Mouse (Mus musculus) MEL (cell line): ENCODE measurements around the gene Zc3hav1. TPM values are rescaled to one million over a fixed set of nuclear protein-coding genes. Genes with fewer than 3 reads are reported as not detected.
A peak's percentile ranks its signal among the peaks of the same experiment; 100 is the strongest.
"Not testable (repeated sequence)": the region's sequence is repeated elsewhere in the genome, so short reads cannot be mapped to it uniquely, and the experiment has no call there.

ENCODE experiments used
- DNase-seq: peaks from one replicate; pipeline ENCODE4 v3.0.0; 2011; ENCODE audit warnings: low read depth, low spot score
- H3K27ac ChIP-seq: 2 replicates; pipeline ENCODE4 v1.5.1; 2012; ENCODE audit warnings: low read depth, mild to moderate bottlenecking, control low read depth, low read length, moderate library complexity; ENCODE audit not compliant: control insufficient read depth
- H3K27me3 ChIP-seq, 2 experiments: fragments of 150-350 bp in 1 of 2; sonication (generic) in 1 of 2; 2 replicates each; pipeline ENCODE4 v1.6.1; 2012; ENCODE audit warnings: low read length in 2 of 2, mild to moderate bottlenecking in 2 of 2, improper control_type of control experiment in 1 of 2, moderate library complexity in 1 of 2; ENCODE audit not compliant: insufficient read depth in 2 of 2, control insufficient read depth in 1 of 2
- H3K36me3 ChIP-seq, 2 experiments: 2 replicates each; pipeline ENCODE4 v1.6.1; 2012 to 2014; ENCODE audit warnings: low read length in 2 of 2, improper control_type of control experiment in 1 of 2, inconsistent platforms in 1 of 2, mild to moderate bottlenecking in 1 of 2; ENCODE audit not compliant: insufficient read depth in 2 of 2, control insufficient read depth in 1 of 2
- H3K4me1 ChIP-seq, 2 experiments: fragments of 150-350 bp in 1 of 2; sonication (generic) in 1 of 2; 2 replicates each; pipeline ENCODE4 v1.6.1; 2012; ENCODE audit warnings: low read length in 2 of 2, improper control_type of control experiment in 1 of 2, mild to moderate bottlenecking in 1 of 2; ENCODE audit not compliant: insufficient read depth in 2 of 2, control insufficient read depth in 1 of 2
- H3K4me3 ChIP-seq, 2 experiments: fragments of 150-350 bp in 1 of 2; sonication (generic) in 1 of 2; 2 replicates each; pipeline ENCODE4 v1.5.1; 2012; ENCODE audit warnings: low read depth in 2 of 2, low read length in 2 of 2, mild to moderate bottlenecking in 2 of 2, moderate library complexity in 2 of 2, control low read depth in 1 of 2, improper control_type of control experiment in 1 of 2; ENCODE audit not compliant: control insufficient read depth in 1 of 2, insufficient read depth in 1 of 2
- H3K79me2 ChIP-seq: 2 replicates; pipeline ENCODE4 v1.6.1; 2012; ENCODE audit warnings: mild to moderate bottlenecking, low read length, moderate library complexity; ENCODE audit not compliant: control insufficient read depth, poor library complexity, insufficient read depth
- H3K9ac ChIP-seq: 2 replicates; pipeline ENCODE4 v1.6.1; 2012; ENCODE audit warnings: low read depth, mild to moderate bottlenecking, control low read depth, low read length, moderate library complexity; ENCODE audit not compliant: control insufficient read depth, poor library complexity, severe bottlenecking
- H3K9me3 ChIP-seq: fragments of 150-350 bp; sonication (generic); replicated peaks from 2 replicates; pipeline ENCODE4 v1.6.1; 2012; ENCODE audit warnings: mild to moderate bottlenecking, low read length, improper control_type of control experiment, moderate library complexity; ENCODE audit not compliant: insufficient read depth
- CHD1 ChIP-seq: IDR thresholded peaks from 2 replicates; pipeline ENCODE4 v1.6.1; 2012; ENCODE audit warnings: low read depth, mild to moderate bottlenecking, inconsistent platforms, low read length, improper control_type of control experiment
- CTCF ChIP-seq, 3 experiments: IDR thresholded peaks in 2 of 3; conservative IDR thresholded peaks in 1 of 3; 2 replicates each; pipeline ENCODE4 v1.5.1; 2011 to 2012; ENCODE audit warnings: low read length in 3 of 3, low read depth in 2 of 3, mild to moderate bottlenecking in 2 of 3, improper control_type of control experiment in 1 of 3, inconsistent platforms in 1 of 3, mixed read lengths in 1 of 3, moderate library complexity in 1 of 3; ENCODE audit not compliant: control insufficient read depth in 1 of 3, insufficient read depth in 1 of 3, poor library complexity in 1 of 3, severe bottlenecking in 1 of 3
- ELF1 ChIP-seq: IDR thresholded peaks from 2 replicates; pipeline ENCODE4 v1.6.1; 2014; ENCODE audit warnings: low read depth, mild to moderate bottlenecking, inconsistent platforms, low read length, improper control_type of control experiment, moderate library complexity
- ETS1 ChIP-seq: IDR thresholded peaks from 2 replicates; pipeline ENCODE4 v1.6.1; 2012; ENCODE audit warnings: low read depth, mild to moderate bottlenecking, inconsistent platforms, low read length, improper control_type of control experiment, moderate library complexity
- GABPA ChIP-seq: IDR thresholded peaks from 2 replicates; pipeline ENCODE4 v1.6.1; 2012; ENCODE audit warnings: low read depth, mild to moderate bottlenecking, inconsistent platforms, low read length, improper control_type of control experiment, moderate library complexity
- GATA1 ChIP-seq: IDR thresholded peaks from 2 replicates; pipeline ENCODE4 v1.6.1; 2011; ENCODE audit warnings: low read depth, low read length, improper control_type of control experiment
- HCFC1 ChIP-seq: IDR thresholded peaks from 2 replicates; pipeline ENCODE4 v1.6.1; 2012; ENCODE audit warnings: low read depth, mild to moderate bottlenecking, inconsistent platforms, low read length, improper control_type of control experiment, moderate library complexity
- KAT2A ChIP-seq: conservative IDR thresholded peaks from 2 replicates; pipeline ENCODE4 v1.6.1; 2012; ENCODE audit warnings: low read depth, low read length, improper control_type of control experiment, inconsistent platforms
- MAX ChIP-seq: IDR thresholded peaks from 2 replicates; pipeline ENCODE4 v1.6.1; 2011; ENCODE audit warnings: low read length, improper control_type of control experiment
- MAZ ChIP-seq: IDR thresholded peaks from 2 replicates; pipeline ENCODE4 v1.6.1; 2012; ENCODE audit warnings: low read depth, mild to moderate bottlenecking, inconsistent platforms, low read length, improper control_type of control experiment
- MEF2A ChIP-seq: IDR thresholded peaks from 2 replicates; pipeline ENCODE4 v1.6.1; 2014; ENCODE audit warnings: low read depth, mild to moderate bottlenecking, inconsistent platforms, low read length, improper control_type of control experiment; ENCODE audit not compliant: poor library complexity, insufficient replicate concordance, severe bottlenecking; ENCODE audit errors: extremely low read depth
- MXI1 ChIP-seq: IDR thresholded peaks from 2 replicates; pipeline ENCODE4 v1.6.1; 2011; ENCODE audit warnings: mild to moderate bottlenecking, low read depth, low read length, improper control_type of control experiment
- MYC ChIP-seq: IDR thresholded peaks from 2 replicates; pipeline ENCODE4 v1.6.1; 2011; ENCODE audit warnings: low read depth, mild to moderate bottlenecking, low read length, improper control_type of control experiment, moderate library complexity
- NELFE ChIP-seq: IDR thresholded peaks from 2 replicates; pipeline ENCODE4 v1.6.1; 2011; ENCODE audit warnings: low read depth, low read length, improper control_type of control experiment
- POLR2A ChIP-seq, 2 experiments: IDR thresholded peaks; 2 replicates each; pipeline ENCODE4 v1.6.1; 2011 to 2012; ENCODE audit warnings: low read length in 2 of 2, mild to moderate bottlenecking in 2 of 2, control low read depth in 1 of 2, improper control_type of control experiment in 1 of 2, low read depth in 1 of 2, moderate library complexity in 1 of 2; ENCODE audit not compliant: control insufficient read depth in 1 of 2, insufficient read depth in 1 of 2, poor library complexity in 1 of 2
- POLR2AphosphoS2 ChIP-seq: IDR thresholded peaks from 2 replicates; pipeline ENCODE4 v1.6.1; 2011; ENCODE audit warnings: low read length, improper control_type of control experiment
- SIN3A ChIP-seq: IDR thresholded peaks from 2 replicates; pipeline ENCODE4 v1.6.1; 2012; ENCODE audit warnings: low read length, improper control_type of control experiment, inconsistent platforms
- SMC3 ChIP-seq: IDR thresholded peaks from 2 replicates; pipeline ENCODE4 v1.6.1; 2011; ENCODE audit warnings: low read depth, low read length, improper control_type of control experiment
- TAL1 ChIP-seq: IDR thresholded peaks from 2 replicates; pipeline ENCODE4 v1.6.1; 2012; ENCODE audit warnings: mild to moderate bottlenecking, inconsistent platforms, low read length, moderate library complexity, mixed read lengths
- TBP ChIP-seq: IDR thresholded peaks from 2 replicates; pipeline ENCODE4 v1.8.0; 2011; ENCODE audit warnings: low read depth, low read length, improper control_type of control experiment
- TCF12 ChIP-seq: IDR thresholded peaks from 2 replicates; pipeline ENCODE4 v1.6.1; 2014; ENCODE audit warnings: low read depth, mild to moderate bottlenecking, inconsistent platforms, low read length, improper control_type of control experiment, moderate library complexity
- USF1 ChIP-seq: IDR thresholded peaks from 2 replicates; pipeline ENCODE4 v1.6.1; 2014; ENCODE audit warnings: low read depth, mild to moderate bottlenecking, inconsistent platforms, low read length, improper control_type of control experiment, moderate library complexity
- ZMIZ1 ChIP-seq: IDR thresholded peaks from 2 replicates; pipeline ENCODE4 v1.6.1; 2012; ENCODE audit warnings: low read depth, mild to moderate bottlenecking, inconsistent platforms, low read length, improper control_type of control experiment, moderate library complexity
- ZNF384 ChIP-seq: IDR thresholded peaks from 2 replicates; pipeline ENCODE4 v1.6.1; 2012; ENCODE audit warnings: low read depth, mild to moderate bottlenecking, inconsistent platforms, low read length, improper control_type of control experiment
- polyA plus RNA-seq, 2 experiments: library from polyadenylated mRNA; stranded (reverse) in 1 of 2; unstranded in 1 of 2; fragments of >175 nt in 1 of 2; fragments of >200 nt in 1 of 2; gene quantifications; 2 replicates each; pipeline versions ENCODE4 v1.2.1 to v1.2.4; 2012; ENCODE audit warnings: low replicate concordance in 2 of 2, low read depth in 1 of 2; ENCODE audit not compliant: insufficient read length in 2 of 2, insufficient read depth in 1 of 2, missing spikeins in 1 of 2
- total RNA-seq: library from RNA; depleted of rRNA; stranded (reverse); fragments of 300-350 nt; gene quantifications from 2 replicates; pipeline ENCODE4 v1.2.3, GENCODE M21; 2012

Gene Zc3hav1
- total and polyA plus RNA-seq, 3 experiments: 66.6 to 71.0 (median 68.3) TPM

DNA sequence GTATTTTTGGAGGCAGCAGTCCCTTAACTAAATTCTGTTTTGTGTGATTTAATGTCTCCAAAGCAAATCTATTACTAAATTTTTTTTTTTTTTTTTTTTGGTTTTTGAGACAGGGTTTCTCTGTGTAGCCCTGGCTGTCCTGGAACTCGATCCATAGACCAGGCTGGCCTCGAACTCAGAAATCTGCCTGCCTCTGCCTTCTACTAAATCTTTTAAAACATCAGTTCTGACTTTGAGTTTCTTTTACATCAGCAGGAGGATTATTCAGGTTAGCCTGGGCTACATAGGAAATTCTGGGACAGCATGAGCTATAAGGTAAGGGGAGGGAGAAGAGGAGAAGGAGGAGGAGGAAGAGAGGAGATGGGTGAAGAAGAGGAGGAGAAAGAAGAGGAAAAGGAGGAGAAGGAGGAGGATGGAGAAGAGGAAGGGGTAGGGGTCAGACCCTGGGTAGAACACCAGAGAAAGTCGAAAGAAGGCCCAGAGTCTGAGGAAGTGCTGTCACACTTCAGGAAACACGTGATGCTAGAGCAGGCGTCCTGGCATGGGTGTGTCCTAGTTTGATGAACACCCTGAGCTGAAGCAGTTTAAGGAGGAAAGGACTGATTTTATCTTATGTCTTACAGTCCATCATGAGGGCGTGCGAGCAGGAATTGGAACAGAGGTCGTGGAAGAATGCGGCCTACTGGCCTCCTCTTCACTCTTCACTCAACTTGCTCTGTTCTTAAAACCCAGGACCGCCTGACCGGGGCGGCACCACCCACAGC lies 5.5 kb upstream of the Zc3hav1 start (continued):
- peak; percentile 94 for TF ChIP-seq USF1
- TF ChIP-seq SIN3A: peak; percentile 18; the same call in 1 of the 2 replicates
- 0 out of 2 replicates have a peak, but pooled peaks have one; percentile 29 for TF ChIP-seq TCF12
- TF ChIP-seq HCFC1: peak; percentile 30; the same call in 1 of the 2 replicates
- no peak for TF ChIP-seq GABPA
- TF ChIP-seq ELF1: 0 out of 2 replicates have a peak, but pooled peaks have one; percentile 47

DNA sequence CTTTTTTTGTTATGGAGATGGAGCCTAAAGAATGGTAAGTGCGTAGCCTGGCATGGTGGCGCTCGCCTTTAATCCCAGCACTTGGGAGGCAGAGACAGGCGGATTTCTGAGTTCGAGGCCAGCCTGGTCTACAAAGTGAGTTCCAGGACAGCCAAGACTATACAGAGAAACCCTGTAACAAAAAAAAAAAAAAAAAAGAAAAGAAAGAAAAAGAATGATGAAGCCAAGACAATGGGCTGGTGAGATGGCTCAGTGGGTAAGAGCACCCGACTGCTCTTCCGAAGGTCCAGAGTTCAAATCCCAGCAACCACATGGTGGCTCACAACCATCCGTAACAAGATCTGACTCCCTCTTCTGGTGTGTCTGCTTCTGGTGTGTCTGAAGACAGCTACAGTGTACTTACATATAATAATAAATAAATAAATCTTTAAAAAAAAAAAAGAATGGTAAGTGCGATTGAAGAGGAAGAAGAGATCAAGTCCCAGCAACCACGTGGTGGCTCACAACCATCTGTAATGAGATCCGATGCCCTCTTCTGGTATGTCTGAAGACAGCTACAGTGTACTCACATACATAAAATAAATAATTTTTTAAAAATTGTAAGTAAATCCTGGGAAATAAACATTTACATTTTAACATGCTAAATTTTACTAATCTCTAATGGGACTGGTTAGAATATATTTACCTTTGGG lies 4.8 kb upstream of the Zc3hav1 start:
- not testable (repeated sequence) for H3K79me2 ChIP-seq, H3K9me3 ChIP-seq, H3K27me3 ChIP-seq
- Histone ChIP-seq H3K9ac (peak overlapping the region; percentile 48), H3K27ac (peak overlapping the region; percentile 98), H3K4me3 (0 out of 4 replicates have a peak overlapping the region, but pooled peaks of 1 of the 2 experiments have one; percentile 5), H3K4me1 (peaks cover 8 to 36% of the 10 kb centered on the region in 2 experiments), H3K36me3 (peaks cover 0 to 28% of the 10 kb centered on the region in 2 experiments; a peak in 2 of 4 replicates)
- peak; percentile 60 for DNase-seq
- TF ChIP-seq SMC3 (peak; percentile 9; the same call in 1 of the 2 replicates), CTCF (IDR thresholded peaks at IDR 0.05 in 2 of 3, conservative IDR thresholded peaks at IDR 0.05 in 1 of 3; ENCODE audit: control insufficient read depth in 1 of 3, insufficient read depth in 1 of 3, low read depth in 2 of 3, low read length in 3 of 3, poor library complexity in 1 of 3, severe bottlenecking in 1 of 3) (peak in 1 of 3 experiments; percentile 15; a peak in 1 of 6 replicates), TBP (peak; percentile 94), MXI1 (0 out of 2 replicates have a peak, but pooled peaks have one; percentile 15), MYC (peak; percentile 88), USF1 (peak; percentile 65; the same call in 1 of the 2 replicates)

DNA sequence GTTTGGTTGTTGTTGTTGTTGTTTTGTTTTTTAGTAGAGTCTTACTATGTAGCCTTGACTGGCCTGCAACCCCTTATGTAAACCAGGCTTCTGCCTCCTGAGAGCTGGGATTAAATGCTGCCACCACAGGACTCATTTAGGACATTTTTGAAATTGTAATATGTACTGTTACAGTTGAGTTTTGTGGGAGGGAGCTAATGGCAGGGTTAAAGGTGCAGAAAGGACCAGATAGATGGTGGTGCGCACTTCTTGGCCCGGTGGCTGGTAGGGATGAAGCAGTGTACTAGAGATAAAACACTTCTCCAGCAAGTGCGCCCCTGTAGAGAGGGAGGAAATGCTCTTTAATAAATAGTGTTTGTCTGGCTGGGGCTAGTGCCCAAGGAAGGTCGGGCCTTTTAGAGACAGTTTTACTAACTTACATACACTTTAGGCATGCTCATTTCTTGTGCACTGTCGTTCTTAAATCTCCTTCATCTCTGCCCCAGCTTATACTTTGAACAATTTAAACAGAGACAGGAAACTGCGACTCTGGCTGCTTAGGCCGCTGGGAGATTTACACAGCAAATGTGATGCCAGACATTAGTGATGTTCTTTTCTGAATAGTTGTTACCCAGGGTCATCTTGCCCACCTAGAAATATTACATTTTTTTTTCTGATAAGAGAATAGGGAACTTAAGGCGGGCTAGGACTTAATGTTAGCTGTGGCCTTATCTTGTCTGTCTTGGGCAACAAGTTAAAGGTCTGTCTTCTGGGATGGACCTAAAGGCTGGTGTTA lies 4.0 kb upstream of the Zc3hav1 start:
- Histone ChIP-seq H3K4me1 (peaks cover 8 to 35% of the 10 kb centered on the region in 2 experiments), H3K27me3 (no peaks in the 10 kb centered on the region), H3K36me3 (peaks cover 0 to 28% of the 10 kb centered on the region in 2 experiments; a peak in 2 of 4 replicates), H3K4me3 (peak overlapping the region; percentile 24 to 54), H3K9ac (peak overlapping the region; percentile 48), H3K27ac (peak overlapping the region; percentile 98), H3K79me2 (peaks cover 9% of the 10 kb centered on the region), H3K9me3 (no peaks in the 10 kb centered on the region)
- DNase-seq: peak; percentile 84
- peak; percentile 69 for TF ChIP-seq CHD1
- TF ChIP-seq ZNF384: peak; percentile 77
- peak; percentile 58; the same call in 1 of the 2 replicates for TF ChIP-seq MAZ
- no peak for TF ChIP-seq TAL1
- TF ChIP-seq MEF2A: no peak
- peak; percentile 38; the same call in 1 of the 2 replicates for TF ChIP-seq KAT2A
- no peak for TF ChIP-seq ZMIZ1
- TF ChIP-seq TBP: no peak
- peak; percentile 56 for TF ChIP-seq GATA1
- TF ChIP-seq POLR2A (IDR thresholded peaks at IDR 0.05; ENCODE audit: control insufficient read depth in 1 of 2, insufficient read depth in 1 of 2, low read depth in 1 of 2, low read length in 2 of 2, poor library complexity in 1 of 2): 0 out of 4 replicates have a peak, but pooled peaks of 1 of the 2 experiments have one; percentile 6
- 0 out of 2 replicates have a peak, but pooled peaks have one; percentile 29 for TF ChIP-seq ELF1
- TF ChIP-seq TCF12: 0 out of 2 replicates have a peak, but pooled peaks have one; percentile 35
- TF ChIP-seq ETS1: no peak; the same call in 1 of the 2 replicates
- TF ChIP-seq HCFC1: 0 out of 2 replicates have a peak, but pooled peaks have one; percentile 16
- no peak for TF ChIP-seq POLR2AphosphoS2
- 0 out of 2 replicates have a peak, but pooled peaks have one; percentile 53 for TF ChIP-seq MAX
- peak; percentile 47; the same call in 1 of the 2 replicates for TF ChIP-seq NELFE
